Mouse (Mus musculus): Measurements from ENCODE around the gene Snx20. TPM values are rescaled to one million over a fixed set of nuclear protein-coding genes. Genes with fewer than 3 reads are reported as not detected.
A peak's percentile ranks its signal among the peaks of the same experiment; 100 is the strongest.

The Snx20 gene
- total and polyA plus RNA-seq, 3 experiments: 69.1 to 117 (median 93.1) TPM

- 0 out of 2 replicates have a peak, but pooled peaks have one; percentile 24 for TF ChIP-seq IRF4 (IDR thresholded peaks at IDR 0.05; ENCODE audit: low read depth, low read length)
- no peak for TF ChIP-seq TBP (conservative IDR thresholded peaks at IDR 0.05; ENCODE audit: low read depth, low read length)
- no peak for TF ChIP-seq JUN (IDR thresholded peaks at IDR 0.05; ENCODE audit: insufficient read depth, low read depth, low read length)
- no peak for TF ChIP-seq ZC3H11A (IDR thresholded peaks at IDR 0.05; ENCODE audit: low read depth, low read length)
- peak; percentile 37; the same call in 1 of the 2 replicates for TF ChIP-seq BHLHE40 (IDR thresholded peaks at IDR 0.05; ENCODE audit: low read depth, low read length)
- peak; percentile 13; the same call in 1 of the 2 replicates for TF ChIP-seq TCF12 (IDR thresholded peaks at IDR 0.05; ENCODE audit: low read depth, low read length)
- TF ChIP-seq POLR2A (IDR thresholded peaks at IDR 0.05; ENCODE audit: low read depth, low read length): no peak
- no peak for TF ChIP-seq HCFC1 (IDR thresholded peaks at IDR 0.05; ENCODE audit: low read depth, low read length)
- no peak for TF ChIP-seq SMC3 (IDR thresholded peaks at IDR 0.05; ENCODE audit: low read depth, low read length)
- TF ChIP-seq ETS1 (conservative IDR thresholded peaks at IDR 0.05; ENCODE audit: low read depth, low read length): no peak; the same call in 1 of the 2 replicates
- TF ChIP-seq USF1 (IDR thresholded peaks at IDR 0.05; ENCODE audit: low read depth, low read length): no peak
- TF ChIP-seq MAX (IDR thresholded peaks at IDR 0.05; ENCODE audit: low read length): no peak
Observed at GRCm38 (mm10) chr8:88638908-88639307, 3.0 kb upstream of the Snx20 start (continued).

DNA sequence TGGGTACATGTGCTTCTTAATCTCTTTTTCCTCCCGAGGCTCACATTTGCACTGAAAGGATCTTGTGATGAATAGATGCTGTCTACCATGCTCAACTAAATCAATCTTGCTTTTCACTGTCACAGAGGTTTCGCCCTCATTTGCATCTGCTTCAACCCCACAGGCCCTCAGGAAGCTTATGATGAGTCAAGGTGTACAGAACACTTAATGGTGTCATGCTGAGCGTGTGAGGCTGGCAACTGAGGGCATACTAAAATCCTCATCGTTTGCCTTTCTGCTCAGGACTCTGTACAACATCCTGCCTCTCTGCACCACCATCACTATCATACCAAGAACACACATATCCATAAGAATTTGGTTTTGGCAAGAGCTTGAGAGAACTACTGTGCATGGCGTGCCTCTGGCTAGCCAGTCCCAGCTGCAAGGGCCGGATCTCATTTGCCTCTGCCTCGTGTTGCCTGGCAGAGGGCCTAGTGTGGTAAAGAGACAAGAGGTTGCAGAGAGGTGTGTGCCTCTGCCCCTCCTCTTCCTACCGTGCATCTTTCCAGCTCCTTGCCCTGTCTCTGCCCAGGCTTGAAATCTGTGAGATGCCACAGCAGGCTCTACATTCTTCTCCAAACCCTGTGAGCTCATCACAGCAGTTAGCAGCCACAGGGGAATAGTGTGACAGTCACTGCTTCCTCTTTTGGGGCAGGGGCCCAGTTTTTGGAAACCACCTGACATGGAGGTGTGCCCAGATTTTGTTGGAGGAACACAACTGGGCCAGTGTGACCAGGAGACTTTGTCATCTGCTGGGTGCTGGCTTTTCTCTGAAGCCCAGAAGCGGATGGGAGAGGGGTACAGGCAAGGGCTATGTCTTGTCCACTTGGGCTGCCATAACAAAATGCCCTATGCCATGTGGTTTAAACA is 1.4 kb upstream of the Snx20 start:
- Histone ChIP-seq H3K4me2 (ENCODE audit: insufficient read depth, low read depth, poor library complexity, severe bottlenecking) (peak overlapping the region; percentile 69), H3K4me1 (ENCODE audit: control insufficient read depth in 1 of 2, insufficient read depth in 2 of 2) (peaks cover 33 to 73% of the 10 kb centered on the region in 2 experiments), H3K79me2 (replicated peaks; ENCODE audit: control insufficient read depth, extremely low read depth, insufficient read depth, poor library complexity, severe bottlenecking) (peaks cover 41% of the 10 kb centered on the region), H3K9ac (ENCODE audit: insufficient read depth, low read depth) (peak overlapping the region; percentile 96), H3K36me3 (replicated peaks in 1 of 2; ENCODE audit: control insufficient read depth in 1 of 2, insufficient read depth in 1 of 2, low read length in 1 of 2) (peaks cover 14 to 18% of the 10 kb centered on the region in 2 experiments), H3K4me3 (replicated peaks in 1 of 3; ENCODE audit: low read depth in 2 of 3, low read length in 2 of 3, poor library complexity in 1 of 3) (peak overlapping the region; percentile 47 to 93 (median 67)), H3K27me3 (replicated peaks) (no peaks in the 10 kb centered on the region), H3K9me3 (replicated peaks; ENCODE audit: low read length) (no peaks in the 10 kb centered on the region), H3K27ac (ENCODE audit: insufficient read depth, low read depth) (peak overlapping the region; percentile 100)
- peak; percentile 97 for DNase-seq (ENCODE audit: extremely low read depth)
- in situ Hi-C loops (cut with MboI; ENCODE audit: low pct_ligation_motif_present, low pct_unique_long_range_greater_than_20kb, low sequenced_read_pairs): loop anchor here (5.0 kb wide), 1 partner anchor 55 kb away; no protein-coding TSS in a partner anchor
- dilution Hi-C loops (cut with MboI; ENCODE audit: extremely low pct_ligation_motif_present, extremely low pct_unique_long_range_greater_than_20kb, low sequenced_read_pairs): no loop called here
- TF ChIP-seq NELFE (IDR thresholded peaks at IDR 0.05; ENCODE audit: low read depth, low read length) (peak; percentile 43), IRF4 (IDR thresholded peaks at IDR 0.05; ENCODE audit: low read depth, low read length) (peak; percentile 95), ZNF384 (IDR thresholded peaks at IDR 0.05; ENCODE audit: low read depth, low read length) (0 out of 2 replicates have a peak, but pooled peaks have one; percentile 20), MAX (IDR thresholded peaks at IDR 0.05; ENCODE audit: low read length) (peak; percentile 74), USF2 (conservative IDR thresholded peaks at IDR 0.05; ENCODE audit: low read depth, low read length) (no peak; the same call in 1 of the 2 replicates), MAZ (IDR thresholded peaks at IDR 0.05; ENCODE audit: low read depth, low read length) (peak; percentile 74; the same call in 1 of the 2 replicates), JUND (conservative IDR thresholded peaks at IDR 0.05; ENCODE audit: low read depth, low read length) (peak; percentile 72), POLR2AphosphoS2 (IDR thresholded peaks at IDR 0.05; ENCODE audit: low read depth, low read length) (no peak; the same call in 1 of the 2 replicates), UBTF (IDR thresholded peaks at IDR 0.05; ENCODE audit: low read depth, low read length) (0 out of 2 replicates have a peak, but pooled peaks have one; percentile 21), CTCF (conservative IDR thresholded peaks at IDR 0.05 in 1 of 2, IDR thresholded peaks at IDR 0.05 in 1 of 2; ENCODE audit: low read depth in 2 of 2, low read length in 2 of 2) (no peak), ZMIZ1 (IDR thresholded peaks at IDR 0.05; ENCODE audit: low read depth, low read length) (no peak), CHD1 (IDR thresholded peaks at IDR 0.05; ENCODE audit: low read depth, low read length) (peak; percentile 84; the same call in 1 of the 2 replicates), HCFC1 (IDR thresholded peaks at IDR 0.05; ENCODE audit: low read depth, low read length) (peak; percentile 35; the same call in 1 of the 2 replicates), BHLHE40 (IDR thresholded peaks at IDR 0.05; ENCODE audit: low read depth, low read length) (peak; percentile 91), MXI1 (IDR thresholded peaks at IDR 0.05; ENCODE audit: low read depth, low read length) (peak; percentile 75), NRF1 (IDR thresholded peaks at IDR 0.05; ENCODE audit: low read depth, low read length) (peak; percentile 35; the same call in 1 of the 2 replicates), CHD2 (IDR thresholded peaks at IDR 0.05; ENCODE audit: low read length) (peak; percentile 87), ZC3H11A (IDR thresholded peaks at IDR 0.05; ENCODE audit: low read depth, low read length) (no peak), SMC3 (IDR thresholded peaks at IDR 0.05; ENCODE audit: low read depth, low read length) (peak; percentile 30; the same call in 1 of the 2 replicates), ELF1 (IDR thresholded peaks at IDR 0.05; ENCODE audit: low read depth, low read length) (peak; percentile 71), RCOR1 (conservative IDR thresholded peaks at IDR 0.05; ENCODE audit: low read depth, low read length) (peak; percentile 95), MYC (IDR thresholded peaks at IDR 0.05; ENCODE audit: low read depth, low read length) (peak; percentile 63), POLR2A (IDR thresholded peaks at IDR 0.05; ENCODE audit: low read depth, low read length) (peak; percentile 50), SIN3A (IDR thresholded peaks at IDR 0.05; ENCODE audit: low read length) (peak; percentile 81), MEF2A (IDR thresholded peaks at IDR 0.05; ENCODE audit: borderline replicate concordance, low read depth, low read length) (peak; percentile 94), PAX5 (IDR thresholded peaks at IDR 0.05; ENCODE audit: low read length) (no peak), USF1 (IDR thresholded peaks at IDR 0.05; ENCODE audit: low read depth, low read length) (peak; percentile 43), KAT2A (IDR thresholded peaks at IDR 0.05; ENCODE audit: insufficient replicate concordance, low read length) (0 out of 2 replicates have a peak, but pooled peaks have one; percentile 64), E2F4 (IDR thresholded peaks at IDR 0.05; ENCODE audit: insufficient replicate concordance, low read depth, low read length) (no peak)
